ENCODE assay signal across 9 mouse cellular contexts in genomic region chr3:28814361-28814760, GRCm38 (mm10). TPM values are rescaled to one million over a fixed set of nuclear protein-coding genes. Genes with fewer than 3 reads are reported as not detected.
DNase-seq lines count a peak whose midpoint lies in the region; ATAC-seq and TF ChIP-seq lines count a peak whose summit lies in the region.
"Had no signal": no experiment of that assay in that cellular context is flagged by ENCODE, and none has a peak within 500 bp of the region (broad histone marks: within the 10 kb centered on the region; RNA-seq: fewer than 3 reads in every experiment).

No protein-coding gene starts in this region.

- DNase-seq in hindbrain, embryonic 11.5 days (ENCODE audit: low spot score) = peak; percentile 80
- DNase-seq in hindbrain, embryonic 10.5 days (ENCODE audit: low spot score) = no peak
- peak; percentile 67 for DNase-seq in A20 (ENCODE audit: low read depth, low spot score)
- peak; percentile 19 for DNase-seq in Muller cell, postnatal 12 days (ENCODE audit: inconsistent ontology term)
- peak; percentile 90 for DNase-seq in forebrain, postnatal 0 days
- no peak for DNase-seq in spleen, adult 12 weeks (ENCODE audit: low spot score)
- no peak for DNase-seq in layer of hippocampus, postnatal 10 days (ENCODE audit: low spot score in 2 of 2)

- no peaks in the 10 kb centered on the region for H3K36me3 ChIP-seq in hindbrain, embryonic 11.5 days (ENCODE audit: control insufficient read depth, insufficient read depth, low read length)
- H3K36me3 ChIP-seq in hindbrain, embryonic 10.5 days = peaks cover under 1% of the 10 kb centered on the region; the same call in 1 of the 2 replicates
- no peaks in the 10 kb centered on the region; the same call in 1 of the 2 replicates for H3K36me3 ChIP-seq in forebrain, postnatal 0 days (ENCODE audit: insufficient read depth)
- no peaks in the 10 kb centered on the region for H3K36me3 ChIP-seq in midbrain, embryonic 15.5 days (replicated peaks)

- H3K4me3 ChIP-seq in hindbrain, embryonic 11.5 days (ENCODE audit: low read depth, low read length) = no peak overlapping the region
- no peak overlapping the region for H3K4me3 ChIP-seq in hindbrain, embryonic 10.5 days
- no peak overlapping the region for H3K4me3 ChIP-seq in forebrain, postnatal 0 days (ENCODE audit: low read depth, low read length)
- H3K4me3 ChIP-seq in midbrain, embryonic 15.5 days = no peak overlapping the region
- H3K4me3 ChIP-seq: midbrain, embryonic 12.5 days had no signal

- H3K27me3 ChIP-seq in hindbrain, embryonic 11.5 days (ENCODE audit: control insufficient read depth, insufficient read depth, low read length) = no peaks in the 10 kb centered on the region
- H3K27me3 ChIP-seq in hindbrain, embryonic 10.5 days (ENCODE audit: insufficient read depth, poor library complexity, severe bottlenecking) = no peaks in the 10 kb centered on the region
- H3K27me3 ChIP-seq in forebrain, postnatal 0 days (ENCODE audit: insufficient read depth, low read length) = no peaks in the 10 kb centered on the region
- H3K27me3 ChIP-seq in midbrain, embryonic 15.5 days (replicated peaks) = no peaks in the 10 kb centered on the region
- H3K27me3 ChIP-seq: midbrain, embryonic 12.5 days had no signal

- 18% methylated on average over 4 of the region's 4 CpGs for WGBS in hindbrain, embryonic 11.5 days
- 19% methylated on average over 4 of the region's 4 CpGs for WGBS in hindbrain, embryonic 10.5 days
- WGBS in forebrain, postnatal 0 days = 8% methylated on average over 4 of the region's 4 CpGs
- WGBS in midbrain, embryonic 15.5 days = 8% methylated on average over 4 of the region's 4 CpGs

- H3K4me2 ChIP-seq in hindbrain, embryonic 11.5 days (replicated peaks; ENCODE audit: low read depth, low read length) = no peak overlapping the region
- H3K4me2 ChIP-seq in forebrain, postnatal 0 days (ENCODE audit: low read depth) = no peak overlapping the region
- H3K4me2 ChIP-seq in midbrain, embryonic 15.5 days = peak overlapping the region; percentile 29; the same call in 1 of the 2 replicates
- H3K4me2 ChIP-seq: midbrain, embryonic 12.5 days had no signal

- ATAC-seq in hindbrain, embryonic 11.5 days (ENCODE audit: low FRiP score) = no peak
- ATAC-seq in forebrain, postnatal 0 days = peak; percentile 75
- peak; percentile 50; the same call in 1 of the 2 replicates for ATAC-seq in midbrain, embryonic 15.5 days (replicated peaks)

- H3K9me3 ChIP-seq in hindbrain, embryonic 11.5 days (ENCODE audit: control insufficient read depth, low read length) = no peaks in the 10 kb centered on the region
- no peaks in the 10 kb centered on the region for H3K9me3 ChIP-seq in hindbrain, embryonic 10.5 days
- H3K9me3 ChIP-seq in forebrain, postnatal 0 days (ENCODE audit: low read length) = no peaks in the 10 kb centered on the region
- H3K9me3 ChIP-seq in midbrain, embryonic 15.5 days = no peaks in the 10 kb centered on the region
- H3K9me3 ChIP-seq: midbrain, embryonic 12.5 days had no signal

- H3K9ac ChIP-seq in hindbrain, embryonic 11.5 days (ENCODE audit: low read depth, low read length) = no peak overlapping the region
- no peak overlapping the region for H3K9ac ChIP-seq in forebrain, postnatal 0 days
- H3K9ac ChIP-seq in midbrain, embryonic 15.5 days = no peak overlapping the region
- H3K9ac ChIP-seq: midbrain, embryonic 12.5 days had no signal

- TF ChIP-seq CTCF in forebrain, postnatal 0 days (IDR thresholded peaks at IDR 0.05; ENCODE audit: low read depth) = peak; percentile 83

- no peak overlapping the region for H3K27ac ChIP-seq in hindbrain, embryonic 11.5 days (ENCODE audit: low read depth, low read length)
- H3K27ac ChIP-seq in hindbrain, embryonic 10.5 days = no peak overlapping the region
- H3K27ac ChIP-seq in forebrain, postnatal 0 days (ENCODE audit: low read depth, low read length) = no peak overlapping the region
- no peak overlapping the region for H3K27ac ChIP-seq in midbrain, embryonic 15.5 days
- H3K27ac ChIP-seq: midbrain, embryonic 12.5 days had no signal

- no peaks in the 10 kb centered on the region for H3K4me1 ChIP-seq in hindbrain, embryonic 11.5 days (replicated peaks; ENCODE audit: control insufficient read depth, insufficient read depth, low read length)
- no peaks in the 10 kb centered on the region for H3K4me1 ChIP-seq in hindbrain, embryonic 10.5 days (replicated peaks)
- H3K4me1 ChIP-seq in forebrain, postnatal 0 days (ENCODE audit: insufficient read depth) = no peaks in the 10 kb centered on the region
- H3K4me1 ChIP-seq in midbrain, embryonic 15.5 days = no peaks in the 10 kb centered on the region
- H3K4me1 ChIP-seq: midbrain, embryonic 12.5 days had no signal

RNA-seq across cellular contexts. Expression of gene Rpl22l1, which starts 9.1 kb away (rescaled TPM):
- 352 and 369 TPM in 2 replicates for polyA plus RNA-seq in hindbrain, embryonic 11.5 days (2014; fragmentation: Nextera tagmentation; extraction: Ambion mirVana)
- 307 and 321 TPM in 2 replicates for polyA plus RNA-seq in hindbrain, embryonic 10.5 days (2016; fragmentation: Nextera tagmentation; extraction: Ambion mirVana)
- total RNA-seq in forebrain, postnatal 0 days (2014; rRNA removed) = 368 and 440 TPM in 2 replicates
- polyA plus RNA-seq in forebrain, postnatal 0 days (2015; fragmentation: Nextera tagmentation; extraction: Ambion mirVana) = 263 and 321 TPM in 2 replicates
- polyA plus RNA-seq in midbrain, embryonic 15.5 days (2015; fragmentation: Nextera tagmentation; extraction: Ambion mirVana) = 172 and 192 TPM in 2 replicates
- total RNA-seq in layer of hippocampus, postnatal 10 days (2021) = 100 to 1,000 TPM; 220 to 264 TPM

RNA-seq across cellular contexts. Expression of gene Eif5a2, which starts 33.3 kb away (rescaled TPM):
- polyA plus RNA-seq in hindbrain, embryonic 11.5 days (2014; fragmentation: Nextera tagmentation; extraction: Ambion mirVana) = 18.2 and 23.2 TPM in 2 replicates
- 13.4 and 14.0 TPM in 2 replicates for polyA plus RNA-seq in hindbrain, embryonic 10.5 days (2016; fragmentation: Nextera tagmentation; extraction: Ambion mirVana)
- 20.4 and 25.4 TPM in 2 replicates for total RNA-seq in forebrain, postnatal 0 days (2014; rRNA removed)
- 7.5 and 8.0 TPM in 2 replicates for polyA plus RNA-seq in forebrain, postnatal 0 days (2015; fragmentation: Nextera tagmentation; extraction: Ambion mirVana)
- polyA plus RNA-seq in midbrain, embryonic 15.5 days (2015; fragmentation: Nextera tagmentation; extraction: Ambion mirVana) = 8.3 and 8.9 TPM in 2 replicates
- total RNA-seq in layer of hippocampus, postnatal 10 days (2021) = 10 to 100 TPM; 17.8 to 19.3 TPM

Comparison
In these comparisons a context has a peak if more than half of its experiments do, and no peak if none do; other contexts are left out.
1. DNase-seq: peak in hindbrain, embryonic 11.5 days (single experiment), A20 (single experiment), Muller cell, postnatal 12 days (single experiment) and forebrain, postnatal 0 days (single experiment); none in hindbrain, embryonic 10.5 days (single experiment), spleen, adult 12 weeks (single experiment) and layer of hippocampus, postnatal 10 days (0 of 2).